Mouse (Mus musculus) midbrain, embryonic 11.5 days (tissue): Measurements from ENCODE around the gene Isoc2a. TPM values are rescaled to one million over a fixed set of nuclear protein-coding genes. Genes with fewer than 3 reads are reported as not detected.

ENCODE experiments used
- ATAC-seq: fragments of 200-750 bp; cut with Nextera tagmentation; 2 replicates; pipeline ENCODE4 v1.8.0; 2017; ENCODE audit warnings: moderate TSS enrichment, moderate library complexity; ENCODE audit not compliant: low FRiP score
- DNase-seq: peaks from one replicate; pipeline ENCODE4 v3.0.0; 2015; ENCODE audit warnings: low spot score; ENCODE audit errors: missing footprints
- H3K27ac ChIP-seq: fragments of 300-500 bp; sonication (generic); 2 replicates; pipeline ENCODE4 v1.5.1; 2014; ENCODE audit warnings: low read depth, low read length
- H3K27me3 ChIP-seq: fragments of 300-500 bp; sonication (generic); 2 replicates; pipeline ENCODE4 v1.6.1; 2014; ENCODE audit warnings: mild to moderate bottlenecking, low read length, moderate library complexity, mixed read lengths; ENCODE audit not compliant: control insufficient read depth, insufficient read depth
- H3K36me3 ChIP-seq: fragments of 300-500 bp; sonication (generic); 2 replicates; pipeline ENCODE4 v1.6.1; 2014; ENCODE audit warnings: mild to moderate bottlenecking, low read length, moderate library complexity, mixed read lengths; ENCODE audit not compliant: control insufficient read depth, insufficient read depth
- H3K4me1 ChIP-seq: fragments of 300-500 bp; sonication (generic); 2 replicates; pipeline ENCODE4 v1.6.1; 2014; ENCODE audit warnings: low read length; ENCODE audit not compliant: control insufficient read depth, insufficient read depth
- H3K4me2 ChIP-seq: fragments of 300-500 bp; sonication (generic); 2 replicates; pipeline ENCODE4 v1.6.1; 2014; ENCODE audit warnings: mild to moderate bottlenecking, moderate library complexity
- H3K4me3 ChIP-seq: fragments of 300-500 bp; sonication (generic); 2 replicates; pipeline ENCODE4 v1.5.1; 2014; ENCODE audit warnings: low read depth, low read length
- H3K9ac ChIP-seq: fragments of 300-500 bp; sonication (generic); 2 replicates; pipeline ENCODE4 v1.6.1; 2014; ENCODE audit warnings: low read length
- H3K9me3 ChIP-seq: fragments of 300-500 bp; sonication (generic); 2 replicates; pipeline ENCODE4 v1.6.1; 2016; ENCODE audit warnings: low read length; ENCODE audit not compliant: control insufficient read depth
- WGBS: fragments of 180-500 bp; shearing (Covaris S2); extraction: QIAGEN DNeasy Blood & Tissue Kit; methylation state at CpG from one replicate; pipeline ENCODE4 v1.1.7; 2014; 5-methylcytosine and 5-hydroxymethylcytosine counted together
- polyA plus RNA-seq: library from polyadenylated mRNA; unstranded; fragments of >200 nt; fragmentation: Nextera tagmentation; extraction: Ambion mirVana; gene quantifications from 2 replicates; pipeline ENCODE4 v1.2.1, GENCODE M21; 2014

The Isoc2a gene
- polyA plus RNA-seq, 1 experiment from 2014 or later, result 0.78 TPM

DNA sequence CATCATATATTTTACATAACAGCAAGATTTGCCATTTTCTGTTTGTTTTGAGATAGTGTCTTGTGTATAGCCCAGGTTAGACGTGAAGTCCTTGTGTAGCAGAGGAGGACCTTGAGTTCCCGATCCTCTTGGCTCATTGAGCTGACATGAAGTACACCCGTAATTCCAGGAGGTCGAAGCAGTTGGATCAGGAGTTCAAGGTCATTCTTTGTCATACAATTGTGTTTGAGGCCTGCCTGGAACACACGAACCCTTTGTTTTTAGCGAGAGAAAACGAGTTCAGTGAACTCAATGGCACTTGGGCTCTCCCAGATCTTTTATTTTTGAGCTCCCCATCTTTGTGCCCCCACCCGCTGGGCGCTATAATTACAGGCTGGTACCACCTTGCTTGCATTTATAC, 25.5 kb downstream of the Isoc2a start:
- H3K27me3 ChIP-seq, result peaks cover 6% of the 10 kb centered on the region
- H3K27ac ChIP-seq, result no peak overlapping the region
- H3K4me2 ChIP-seq, result no peak overlapping the region
- H3K9me3 ChIP-seq, result no peaks in the 10 kb centered on the region
- peaks cover 3% of the 10 kb centered on the region; the same call in 1 of the 2 replicates for H3K4me1 ChIP-seq
- DNase-seq (peak; percentile 74), ATAC-seq (no peak)
- no peak overlapping the region for H3K9ac ChIP-seq
- 84% methylated on average over 9 of the region's 9 CpGs for WGBS
- H3K36me3 ChIP-seq, result no peaks in the 10 kb centered on the region
- H3K4me3 ChIP-seq, result no peak overlapping the region

- H3K4me2 ChIP-seq, result no peak within 1 kb of the TSS
- DNase-seq (peak; percentile 67), ATAC-seq (no peak)
- no peaks in the 10 kb centered on the region for H3K4me1 ChIP-seq
- no peak within 1 kb of the TSS for H3K9ac ChIP-seq
- H3K36me3 ChIP-seq, result no peaks in the 10 kb centered on the region
- H3K27ac ChIP-seq, result no peak within 1 kb of the TSS
- no peaks in the 10 kb centered on the region for H3K27me3 ChIP-seq
- no peak within 1 kb of the TSS for H3K4me3 ChIP-seq
- no peaks in the 10 kb centered on the region for H3K9me3 ChIP-seq
- WGBS, result 53% methylated on average over 10 of the region's 10 CpGs
These were observed 29.6 kb downstream of the Isoc2a start, which contains the start of gene Gm36210 for GRCm38 (mm10) chr7:4906466-4906950. Gene Gm36210, minus strand, starts transcription at chr7:4906516.

DNA sequence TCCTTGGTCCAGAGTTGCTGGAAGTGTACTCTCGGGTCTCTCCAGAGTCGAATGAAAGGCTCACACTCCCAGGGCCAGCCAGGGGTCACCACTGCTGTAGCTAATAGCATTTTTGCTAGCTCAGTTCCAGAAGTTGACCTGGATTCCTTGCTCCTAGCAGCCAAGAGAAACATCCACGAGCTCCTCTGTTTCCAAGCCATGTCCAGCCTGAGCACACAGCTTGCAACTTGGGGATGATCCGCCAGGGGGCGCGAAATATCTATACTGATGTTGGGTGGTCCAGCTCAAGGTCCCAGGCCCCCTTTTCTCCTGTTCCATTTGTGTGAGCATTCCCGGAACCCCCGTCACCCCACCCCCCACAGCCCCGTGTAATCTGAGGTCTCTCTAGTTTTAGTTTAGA, 34.6 kb downstream of the Isoc2a start:
- H3K4me3 ChIP-seq, result no peak overlapping the region
- no peak overlapping the region for H3K4me2 ChIP-seq
- 43% methylated on average over 9 of the region's 9 CpGs for WGBS
- peak; percentile 97 for DNase-seq
- no peak for ATAC-seq
- no peaks in the 10 kb centered on the region for H3K9me3 ChIP-seq
- no peak overlapping the region for H3K27ac ChIP-seq
- no peak overlapping the region for H3K9ac ChIP-seq
- no peaks in the 10 kb centered on the region for H3K36me3 ChIP-seq
- H3K4me1 ChIP-seq, result peaks cover 11% of the 10 kb centered on the region
- no peaks in the 10 kb centered on the region; the same call in 1 of the 2 replicates for H3K27me3 ChIP-seq

DNA sequence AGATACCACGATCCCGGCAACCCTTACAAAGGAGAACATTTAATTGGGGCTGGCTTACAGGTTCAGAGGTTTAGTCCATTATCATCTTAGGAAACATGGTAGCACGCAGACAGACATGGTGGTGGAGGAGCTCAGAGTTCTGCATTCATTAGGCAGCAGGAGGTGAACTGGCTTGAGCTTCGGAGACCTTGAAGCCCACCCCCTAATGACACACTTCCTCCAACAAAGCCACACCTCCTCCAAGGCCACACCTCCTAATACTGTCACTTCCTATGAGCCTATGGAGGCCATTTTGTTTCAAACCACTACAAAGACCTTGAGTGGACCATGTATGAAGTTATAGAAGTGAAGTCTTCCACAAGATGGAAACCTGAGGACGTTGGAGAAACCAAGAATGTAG, 35.3 kb downstream of the Isoc2a start:
- ATAC-seq (no peak), DNase-seq (no peak)
- Histone ChIP-seq H3K27ac (no peak overlapping the region), H3K4me1 (peaks cover 14% of the 10 kb centered on the region), H3K27me3 (no peaks in the 10 kb centered on the region; the same call in 1 of the 2 replicates), H3K9me3 (no peaks in the 10 kb centered on the region), H3K4me2 (no peak overlapping the region), H3K36me3 (no peaks in the 10 kb centered on the region), H3K9ac (no peak overlapping the region), H3K4me3 (no peak overlapping the region)
- 66% methylated on average over 5 of the region's 5 CpGs for WGBS

DNA sequence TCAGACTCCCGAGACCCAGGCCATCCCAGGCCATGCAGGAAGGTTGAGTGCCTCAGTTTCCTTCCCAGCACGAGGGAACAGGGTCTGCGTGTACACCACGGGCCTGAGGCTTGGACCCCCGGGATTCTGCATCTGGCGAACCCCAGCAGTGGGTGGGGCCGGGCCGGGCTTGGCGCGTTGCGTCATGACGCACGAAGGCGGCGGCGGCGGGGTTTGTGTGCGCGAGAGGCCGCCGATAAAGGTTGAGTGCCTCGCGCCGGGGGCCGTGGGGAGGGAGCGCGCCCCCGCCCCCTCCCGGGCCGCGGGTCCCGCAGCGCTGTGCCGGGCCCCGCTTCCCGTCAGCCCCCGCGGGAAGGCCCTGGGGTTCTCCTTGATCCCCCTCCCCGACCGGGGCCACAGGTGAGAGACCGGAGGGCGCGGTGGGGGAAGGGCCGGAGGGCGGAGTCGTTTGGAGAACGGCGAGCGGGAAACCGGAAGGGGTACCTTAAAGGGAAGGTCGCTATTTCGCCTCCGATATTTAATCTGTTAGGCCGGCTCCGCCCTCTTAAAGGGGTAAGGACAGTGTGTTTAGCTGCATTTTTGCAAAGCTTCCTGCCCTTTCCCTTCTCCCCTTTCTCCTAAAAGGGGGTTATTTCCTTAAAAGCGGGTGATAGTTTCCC, 38.2 kb downstream of the Isoc2a start, which contains the start of gene Zfp628:
Gene Zfp628 (plus strand): TSS at position 211 of the 659 bp plus-strand sequence.
- Histone ChIP-seq H3K9ac (peak within 1 kb of the TSS; percentile 96), H3K36me3 (peaks cover 7% of the 10 kb centered on the region), H3K4me2 (peak within 1 kb of the TSS; percentile 67), H3K4me3 (peak within 1 kb of the TSS; percentile 79), H3K4me1 (peaks cover 14% of the 10 kb centered on the region), H3K27me3 (no peaks in the 10 kb centered on the region; the same call in 1 of the 2 replicates), H3K9me3 (no peaks in the 10 kb centered on the region), H3K27ac (peak within 1 kb of the TSS; percentile 94)
- peak; percentile 94 for ATAC-seq
- WGBS, result under 1% methylated on average over 47 of the region's 56 CpGs
- peak; percentile 99 for DNase-seq

GRCm38 (mm10) chr7:4915669-4916416, 38.9 kb downstream of the Isoc2a start:
- WGBS, result 26% methylated on average over 14 of the region's 14 CpGs
- DNase-seq, result peak; percentile 90
- no peaks in the 10 kb centered on the region for H3K9me3 ChIP-seq
- ATAC-seq, result peak; percentile 40
- H3K27me3 ChIP-seq, result no peaks in the 10 kb centered on the region; the same call in 1 of the 2 replicates
- H3K27ac ChIP-seq, result peak overlapping the region; percentile 94
- peak overlapping the region; percentile 79 for H3K4me3 ChIP-seq
- H3K36me3 ChIP-seq, result peaks cover 10% of the 10 kb centered on the region
- H3K9ac ChIP-seq, result peak overlapping the region; percentile 96
- H3K4me1 ChIP-seq, result peaks cover 19% of the 10 kb centered on the region
- H3K4me2 ChIP-seq, result peak overlapping the region; percentile 67

- Histone ChIP-seq H3K9ac (no peak overlapping the region), H3K27me3 (no peaks in the 10 kb centered on the region; the same call in 1 of the 2 replicates)
These were observed 40.5 kb downstream of the Isoc2a start for GRCm38 (mm10) chr7:4917494-4917893.

DNA sequence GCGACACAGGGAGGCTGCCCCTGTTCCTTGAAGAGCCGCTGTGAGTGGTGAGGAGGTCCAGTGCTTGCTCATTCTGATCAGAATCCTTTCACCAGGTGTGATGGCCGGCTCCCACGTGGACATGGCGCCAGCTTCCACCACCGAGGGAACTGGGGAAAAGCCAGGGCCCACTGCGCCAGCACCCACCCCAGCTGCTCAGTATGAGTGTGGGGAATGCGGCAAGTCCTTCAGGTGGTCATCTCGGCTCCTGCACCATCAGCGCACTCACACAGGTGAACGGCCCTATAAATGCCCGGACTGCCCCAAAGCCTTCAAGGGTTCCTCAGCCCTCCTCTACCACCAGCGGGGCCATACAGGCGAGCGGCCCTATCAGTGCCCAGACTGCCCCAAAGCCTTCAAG, 41.7 kb downstream of the Isoc2a start:
- Histone ChIP-seq H3K4me3 (no peak overlapping the region), H3K36me3 (peaks cover 10% of the 10 kb centered on the region), H3K9ac (no peak overlapping the region), H3K27ac (no peak overlapping the region), H3K4me2 (no peak overlapping the region), H3K27me3 (no peaks in the 10 kb centered on the region; the same call in 1 of the 2 replicates), H3K9me3 (no peaks in the 10 kb centered on the region), H3K4me1 (peaks cover 41% of the 10 kb centered on the region)
- no peak for ATAC-seq
- WGBS, result 94% methylated on average over 15 of the region's 15 CpGs
- no peak for DNase-seq

More at GRCm38 (mm10) chr7:4917494-4917893, 40.5 kb downstream of the Isoc2a start:
- H3K36me3 ChIP-seq, result peaks cover 10% of the 10 kb centered on the region
- H3K9me3 ChIP-seq, result no peaks in the 10 kb centered on the region
- H3K4me2 ChIP-seq, result no peak overlapping the region
- no peak overlapping the region for H3K4me3 ChIP-seq
- peaks cover 30% of the 10 kb centered on the region for H3K4me1 ChIP-seq
- 89% methylated on average over 2 of the region's 2 CpGs for WGBS
- DNase-seq, result no peak
- no peak overlapping the region for H3K27ac ChIP-seq
- no peak for ATAC-seq

DNA sequence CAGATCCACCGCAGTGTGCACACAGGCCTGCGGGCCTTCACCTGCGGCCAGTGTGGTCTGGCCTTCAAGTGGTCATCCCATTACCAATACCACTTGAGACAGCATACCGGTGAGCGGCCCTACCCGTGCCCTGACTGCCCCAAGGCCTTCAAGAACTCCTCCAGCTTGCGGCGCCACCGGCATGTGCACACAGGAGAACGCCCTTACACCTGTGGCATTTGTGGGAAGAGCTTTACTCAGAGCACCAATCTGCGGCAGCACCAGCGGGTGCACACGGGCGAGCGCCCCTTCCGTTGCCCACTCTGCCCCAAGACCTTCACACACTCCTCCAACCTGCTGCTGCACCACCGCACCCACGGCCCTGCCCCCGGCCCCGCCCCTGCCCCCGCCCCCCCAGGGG, 42.1 kb downstream of the Isoc2a start:
- DNase-seq (no peak), ATAC-seq (no peak)
- Histone ChIP-seq H3K36me3 (peaks cover 10% of the 10 kb centered on the region), H3K27me3 (no peaks in the 10 kb centered on the region; the same call in 1 of the 2 replicates), H3K9ac (no peak overlapping the region), H3K4me3 (no peak overlapping the region), H3K9me3 (no peaks in the 10 kb centered on the region), H3K27ac (no peak overlapping the region), H3K4me1 (peaks cover 45% of the 10 kb centered on the region), H3K4me2 (no peak overlapping the region)
- 92% methylated on average over 20 of the region's 21 CpGs for WGBS
